Mouse (Mus musculus) liver, embryonic 14.5 days (tissue): Measurements from ENCODE around the gene Hoxb5.

Experiments used
- CTCF ChIP-seq: IDR thresholded peaks from 2 replicates; pipeline ENCODE4 v1.5.1; 2016; ENCODE audit warnings: antibody characterized with exemption, low read depth, control low read depth
- EP300 ChIP-seq: IDR thresholded peaks from 2 replicates; pipeline ENCODE4 v1.6.1; 2016; ENCODE audit warnings: antibody characterized with exemption, low read depth

DNA sequence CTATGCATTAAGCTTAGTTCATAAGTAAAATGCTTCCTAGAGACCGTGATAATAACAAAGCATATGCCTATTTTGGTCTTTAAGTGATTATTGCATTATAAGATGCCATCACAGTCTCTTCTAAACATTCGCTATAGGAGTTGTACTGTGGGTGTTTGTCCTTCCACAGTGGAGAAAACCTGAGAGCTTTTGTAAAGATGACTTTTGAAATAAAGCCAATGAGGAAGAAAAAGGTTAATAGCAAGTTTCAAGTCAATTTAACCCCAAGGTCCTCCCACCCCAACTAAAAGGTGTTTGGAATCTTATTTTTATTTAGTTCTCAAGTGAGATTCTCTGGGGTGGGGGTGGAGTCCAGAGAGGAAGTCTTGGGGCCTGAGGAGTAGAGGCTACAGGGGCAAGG is 10.0 kb downstream of the Hoxb5 start:
- TF ChIP-seq EP300 (no peak), CTCF (no peak)
